Mouse (Mus musculus): ENCODE measurements around the gene Cd70.

Cd70 gene

DNA sequence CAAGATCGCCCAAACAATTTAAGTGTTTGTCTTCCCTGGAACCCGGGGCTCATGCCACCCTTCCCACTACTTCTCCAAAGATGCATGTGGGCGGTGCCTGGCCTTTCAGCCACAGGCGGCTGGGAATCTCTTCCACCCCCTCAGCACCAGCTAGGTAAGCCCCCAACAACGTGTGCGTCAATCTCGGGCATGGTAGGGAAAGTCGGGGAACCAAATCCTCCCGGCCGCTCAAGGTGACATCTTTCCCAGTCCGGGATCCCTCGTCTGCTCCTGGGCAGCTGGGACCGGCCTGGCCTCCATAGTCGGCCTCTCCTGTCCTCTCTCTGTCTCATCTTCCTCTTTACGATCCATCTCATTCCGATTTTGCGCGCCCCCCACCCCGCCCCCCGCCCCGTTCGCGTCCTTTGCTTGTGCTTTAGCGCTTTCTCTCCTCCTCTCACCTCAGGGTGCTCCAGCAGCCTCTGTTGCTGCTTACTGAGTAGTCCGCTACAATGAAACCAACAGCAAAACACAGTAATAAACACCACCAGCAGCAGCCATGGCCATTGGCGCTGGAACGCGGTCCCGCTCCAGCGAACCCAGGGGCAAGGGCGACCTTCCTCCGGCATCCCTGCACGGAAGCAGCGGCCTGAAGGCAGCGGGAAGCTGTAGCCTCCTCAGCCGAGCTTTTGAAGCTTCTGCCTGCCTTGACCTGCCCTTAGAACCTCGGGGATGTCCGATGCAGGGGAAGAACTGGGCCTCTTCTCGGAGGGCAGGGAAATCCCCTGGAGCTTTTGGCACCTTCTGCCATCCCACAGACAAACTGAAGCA lies at the start of gene Cd70:
Gene Cd70, minus strand, starts transcription at position 784 of the 810 bp plus-strand sequence.
- DNase-seq (ENCODE audit: low spot score): no peak

DNA sequence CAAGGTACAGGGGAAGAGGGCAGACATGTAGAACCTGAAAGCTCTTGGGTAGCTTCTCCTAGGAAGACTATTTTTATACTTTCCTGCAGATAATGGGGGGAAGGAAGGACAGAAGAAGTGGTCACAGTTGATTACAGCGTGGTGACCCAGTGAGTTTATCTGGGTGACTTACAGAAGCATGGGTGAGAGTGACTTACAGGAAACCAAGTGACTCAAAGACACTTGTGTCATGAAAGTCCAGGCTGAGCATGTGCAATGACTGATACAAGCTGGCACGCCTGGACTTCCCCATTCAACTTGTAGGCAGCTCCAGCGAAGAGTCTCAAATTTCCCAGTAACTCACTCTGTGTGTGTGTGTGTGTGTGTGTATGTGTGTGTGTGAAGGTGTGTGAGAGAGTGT lies 48.7 kb upstream of the Cd70 start:
- DNase-seq (ENCODE audit: low spot score): no peak

DNA sequence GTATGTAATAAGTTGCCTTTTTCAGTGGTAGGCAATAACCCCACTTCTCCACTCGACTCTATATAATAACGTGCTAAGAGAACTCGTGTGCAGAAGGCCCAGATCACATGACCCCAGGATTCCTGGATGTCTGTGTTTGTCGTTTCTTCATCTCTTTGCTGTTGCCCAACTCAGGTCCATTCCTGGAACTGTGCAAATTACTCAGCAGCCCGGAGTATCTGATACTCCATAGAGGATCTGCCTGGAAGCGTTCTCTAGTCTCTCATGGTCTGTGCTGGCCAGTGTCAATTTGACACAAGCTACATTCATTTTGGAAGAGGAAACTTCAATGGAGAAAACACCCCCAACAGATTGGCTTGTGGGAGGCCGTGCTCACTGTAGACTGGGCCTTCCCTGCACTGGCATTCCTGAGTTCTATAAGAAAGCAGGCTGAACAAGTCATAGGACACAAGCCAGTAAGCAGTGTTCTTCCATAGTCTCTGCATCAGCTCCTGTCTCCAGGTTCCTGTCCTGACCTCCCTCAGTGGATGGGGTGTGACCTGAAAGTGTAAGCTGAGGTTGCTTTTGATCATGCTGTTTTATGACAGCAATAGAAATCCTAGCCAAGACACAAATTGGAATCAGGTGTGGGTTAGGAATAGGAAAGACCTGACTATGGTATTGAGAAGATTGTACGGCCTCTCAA lies 45.9 kb upstream of the Cd70 start:
- DNase-seq (ENCODE audit: low spot score): peak; percentile 35

DNA sequence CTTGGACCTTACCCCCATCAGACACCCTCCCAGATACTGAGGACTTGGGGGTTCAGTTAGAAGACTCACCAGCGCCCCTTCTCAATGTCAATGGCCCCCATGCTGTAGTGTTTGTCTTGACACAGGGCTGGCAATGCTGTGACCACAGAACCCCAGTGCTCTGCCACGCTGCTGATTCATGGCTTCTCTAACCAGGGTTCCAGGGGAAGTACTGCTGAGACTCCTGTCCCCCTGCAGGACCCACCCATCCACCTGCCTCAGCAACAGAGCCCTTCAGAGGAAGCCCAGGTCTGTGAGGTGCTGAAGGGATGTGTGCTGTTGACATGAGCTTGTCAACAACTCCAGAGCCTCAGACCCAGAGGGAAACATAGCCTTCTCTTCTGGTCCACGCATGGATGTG lies 45.2 kb upstream of the Cd70 start:
- DNase-seq (ENCODE audit: low spot score): no peak

DNA sequence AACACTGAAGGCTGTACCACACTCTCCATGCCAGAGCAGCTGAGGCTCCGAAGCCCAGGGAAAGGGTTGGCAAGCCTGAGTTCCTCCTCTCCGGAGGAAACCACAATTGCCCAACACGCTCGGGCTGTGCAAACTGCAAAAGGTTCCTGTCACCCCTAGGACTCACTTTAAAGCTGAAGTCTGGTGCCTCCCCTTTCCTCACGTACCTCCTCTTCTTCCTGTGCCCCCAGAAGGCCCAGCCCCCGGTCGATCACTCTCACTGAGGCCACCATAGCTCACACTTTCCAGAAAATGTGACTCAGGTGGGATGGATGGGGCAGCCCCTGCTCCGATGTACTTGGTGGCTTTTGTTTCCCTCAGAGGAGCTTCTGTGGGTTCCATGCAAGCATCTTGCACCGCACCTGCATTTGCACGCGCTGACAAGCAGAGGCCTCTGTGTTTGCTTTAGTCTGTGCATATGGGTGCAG lies 44.5 kb upstream of the Cd70 start, which contains the start of gene Tnfsf14:
Gene Tnfsf14, minus strand, starts transcription at position 137 of the 467 bp plus-strand sequence.
- no peak for DNase-seq (ENCODE audit: low spot score)

DNA sequence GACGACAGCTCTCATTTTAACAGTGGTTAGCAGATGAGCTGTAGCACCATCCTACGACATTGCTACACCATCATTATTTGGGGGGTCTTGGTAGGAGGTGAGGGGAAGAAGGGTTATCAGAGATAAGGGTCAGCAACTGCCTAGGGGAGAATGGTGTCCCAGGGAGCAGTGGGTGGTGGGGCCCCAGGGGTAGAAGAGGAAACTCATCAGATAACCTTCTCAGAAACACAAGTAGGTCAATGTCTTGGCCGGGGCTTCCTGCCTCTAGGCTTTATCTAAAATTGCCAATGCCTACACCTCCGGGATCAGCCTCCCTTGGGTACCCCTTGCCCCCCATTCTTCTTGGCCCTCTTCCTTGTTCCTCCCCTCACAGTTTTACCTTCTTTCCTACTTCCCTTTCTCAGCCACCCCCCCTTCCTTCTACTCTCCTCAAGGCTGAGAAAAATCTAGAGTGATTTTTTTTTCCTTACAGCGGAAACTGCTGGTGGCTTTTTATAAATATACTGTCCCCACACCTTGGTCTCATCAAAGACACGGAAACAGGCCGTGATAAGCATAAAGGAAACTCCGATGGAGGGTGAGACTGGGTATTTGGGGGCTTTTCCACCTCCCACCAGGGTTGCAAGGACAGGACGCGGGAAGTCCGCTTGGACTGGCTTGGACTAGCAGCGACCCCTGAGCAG lies 39.1 kb upstream of the Cd70 start:
- no peak for DNase-seq (ENCODE audit: low spot score)

DNA sequence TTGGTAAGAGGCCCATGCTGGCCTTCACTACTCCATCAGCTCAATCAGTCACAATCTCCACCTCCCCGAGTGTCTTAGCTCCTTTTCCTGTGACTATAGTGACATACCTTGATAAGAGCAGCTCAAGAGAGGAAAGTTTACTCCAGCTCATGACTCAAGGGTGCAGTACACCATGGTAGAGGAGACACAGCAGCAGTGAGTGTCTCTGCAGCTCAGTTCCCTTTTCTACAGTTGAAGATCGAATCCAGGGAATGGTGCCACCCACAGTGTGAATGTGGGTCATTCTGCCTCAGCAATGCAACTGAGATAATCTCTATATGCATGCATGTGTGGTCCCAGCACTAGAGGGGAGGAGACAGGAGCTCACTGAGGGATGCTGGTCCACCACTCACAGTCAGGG lies 36.1 kb upstream of the Cd70 start:
- DNase-seq (ENCODE audit: low spot score): no peak

DNA sequence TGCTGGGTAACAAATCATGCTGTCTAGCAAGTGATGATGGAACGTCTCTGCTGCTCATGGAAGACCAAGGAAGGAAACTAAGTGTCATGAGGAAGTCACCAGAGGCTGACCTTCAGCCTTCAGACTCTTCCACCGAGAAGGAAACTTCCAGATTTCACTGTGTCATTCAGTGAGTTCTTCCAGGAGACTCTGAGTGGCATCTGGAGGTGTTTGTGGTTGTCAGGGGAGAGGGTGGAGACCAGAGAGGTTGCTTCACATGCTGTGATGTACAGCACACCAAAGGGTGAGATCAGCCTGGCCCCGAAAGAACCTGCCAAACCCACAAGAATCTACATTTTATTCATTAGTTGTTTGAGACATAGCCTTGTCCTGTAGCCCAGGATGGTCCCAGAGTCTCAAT lies 33.3 kb upstream of the Cd70 start:
- DNase-seq (ENCODE audit: low spot score): no peak

DNA sequence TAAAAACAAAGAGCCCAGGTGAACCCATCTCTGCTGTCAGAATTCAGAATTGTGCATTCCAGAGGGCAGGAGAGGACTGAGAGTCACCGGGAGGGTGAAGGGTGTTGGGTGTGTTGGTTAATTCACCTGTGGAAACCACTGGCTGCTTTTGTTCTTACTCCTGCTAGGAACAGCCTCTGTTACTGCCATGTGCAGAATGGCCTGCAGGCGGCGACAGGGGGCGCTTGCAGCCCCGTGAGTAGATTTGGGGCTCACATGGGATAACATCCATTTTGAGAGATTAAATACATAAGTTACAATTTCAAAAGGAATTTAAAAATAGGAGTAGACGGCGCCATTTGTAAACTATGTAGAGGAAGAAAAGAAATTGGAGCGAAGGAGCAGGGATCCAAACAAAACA lies 30.8 kb upstream of the Cd70 start:
- no peak for DNase-seq (ENCODE audit: low spot score)

DNA sequence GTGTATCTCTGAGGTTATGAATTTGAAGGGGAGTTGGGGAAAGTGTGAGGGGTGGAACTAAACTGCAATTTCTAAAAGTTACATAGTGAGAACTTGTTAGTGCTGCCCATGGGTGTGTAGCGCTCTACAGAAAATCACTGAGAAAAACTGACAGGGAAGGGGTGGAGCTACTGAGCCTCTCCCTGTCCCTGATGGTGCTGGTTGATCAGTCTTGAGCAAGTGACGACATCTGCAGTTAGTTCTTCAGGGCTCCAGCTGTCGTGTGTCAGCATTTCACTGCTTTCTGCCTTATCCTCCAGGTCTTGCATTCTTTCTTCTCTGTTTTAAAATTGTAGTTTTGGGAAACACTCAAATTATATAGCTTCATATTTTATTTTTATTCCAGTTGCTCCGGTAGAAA lies 23.8 kb upstream of the Cd70 start:
- DNase-seq (ENCODE audit: low spot score): no peak

DNA sequence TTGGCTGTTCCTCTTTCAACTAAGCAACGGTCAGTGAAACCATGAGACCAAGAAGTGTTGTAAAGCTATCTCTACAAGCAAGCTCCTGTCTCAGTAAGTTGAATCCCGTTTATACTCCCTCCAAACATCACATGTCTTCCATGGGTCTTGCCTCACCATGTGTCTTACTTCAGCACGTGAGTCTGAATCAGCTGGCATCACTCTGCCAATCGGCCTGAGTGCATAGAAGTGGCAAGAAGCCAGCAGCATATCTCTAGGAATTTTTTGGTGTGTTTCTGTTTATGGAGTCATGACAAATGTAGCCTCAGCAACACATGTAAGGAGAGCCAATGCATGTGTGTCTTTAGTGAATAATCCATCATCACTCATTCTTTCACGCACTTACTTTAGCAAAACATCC lies 22.8 kb upstream of the Cd70 start:
- DNase-seq (ENCODE audit: low spot score): peak; percentile 51

DNA sequence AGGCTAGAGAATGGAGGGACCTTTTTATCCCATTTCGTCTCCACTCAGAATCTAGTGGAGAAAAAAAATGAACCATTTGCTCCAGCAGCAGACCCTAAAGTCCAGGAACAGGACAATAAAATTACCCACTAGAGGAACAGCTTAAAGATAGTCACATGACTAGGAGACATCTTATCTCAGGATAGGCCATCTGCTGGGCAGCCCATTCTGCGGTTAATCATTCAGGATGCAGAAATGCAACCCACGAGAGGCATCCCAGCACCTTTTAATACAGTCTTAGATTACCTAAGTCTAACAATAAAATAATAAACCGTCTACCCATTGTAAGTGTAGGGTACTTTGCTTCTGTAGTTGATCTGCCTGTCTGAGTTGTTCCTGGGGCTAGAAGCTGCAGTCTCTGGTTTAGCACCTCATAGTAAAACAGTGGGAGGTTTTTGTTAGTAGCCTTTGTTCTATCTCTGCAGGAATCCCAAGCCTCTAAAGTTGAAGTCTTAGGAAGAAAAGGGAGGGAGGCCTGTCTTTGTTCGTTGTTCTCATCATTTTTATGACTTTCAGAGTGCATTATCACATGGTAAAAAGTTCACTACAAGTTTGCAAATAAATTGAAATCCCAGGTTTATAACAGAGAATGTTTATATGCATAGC lies 21.2 kb upstream of the Cd70 start:
- no peak for DNase-seq (ENCODE audit: low spot score)

DNA sequence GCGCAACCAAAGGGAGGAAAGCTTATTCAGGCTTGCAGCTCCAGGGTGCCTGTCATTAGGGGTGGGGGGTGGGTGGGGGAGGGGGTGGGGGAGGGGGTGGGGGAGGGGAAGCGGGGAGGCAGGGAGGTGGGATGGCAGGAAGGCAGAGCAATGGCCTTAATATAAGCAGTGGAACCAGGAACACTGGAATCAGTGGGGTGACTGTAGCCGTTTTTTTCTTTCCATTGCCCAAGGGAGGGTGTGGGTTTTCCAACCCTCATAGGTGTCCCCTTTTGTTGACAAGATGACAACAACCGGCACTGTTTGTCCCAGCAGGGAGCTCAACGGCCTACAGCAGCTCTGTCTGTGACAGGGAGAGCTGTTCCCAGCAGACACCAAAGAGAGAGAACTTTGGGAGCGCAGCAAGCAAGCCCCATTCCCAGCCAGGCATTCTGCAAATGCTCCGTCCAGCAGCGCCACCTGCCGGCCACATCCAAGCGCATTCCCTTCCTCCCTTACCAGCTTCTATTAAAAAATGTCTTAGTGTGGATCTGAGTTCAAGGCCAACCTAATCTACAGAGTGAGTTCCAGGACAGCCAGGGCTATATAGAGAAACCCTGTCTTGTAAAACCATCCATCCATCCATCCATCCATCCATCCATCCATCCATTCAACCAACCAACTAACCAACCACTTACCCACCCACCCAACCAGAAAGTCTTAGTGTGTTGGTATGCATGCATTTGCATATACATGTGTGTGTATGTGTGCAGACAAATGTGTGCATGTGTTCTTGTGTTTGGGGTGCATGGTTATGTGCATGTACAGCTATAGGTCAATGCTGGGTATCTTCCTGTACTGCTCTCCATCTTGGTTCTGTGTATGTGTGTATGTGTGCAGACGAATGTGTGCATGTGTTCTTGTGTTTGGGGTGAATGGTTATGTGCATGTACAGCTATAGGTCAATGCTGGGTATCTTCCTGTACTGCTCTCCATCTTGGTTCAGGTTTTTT lies 17.5 kb upstream of the Cd70 start:
- peak; percentile 88 for DNase-seq (ENCODE audit: low spot score)

DNA sequence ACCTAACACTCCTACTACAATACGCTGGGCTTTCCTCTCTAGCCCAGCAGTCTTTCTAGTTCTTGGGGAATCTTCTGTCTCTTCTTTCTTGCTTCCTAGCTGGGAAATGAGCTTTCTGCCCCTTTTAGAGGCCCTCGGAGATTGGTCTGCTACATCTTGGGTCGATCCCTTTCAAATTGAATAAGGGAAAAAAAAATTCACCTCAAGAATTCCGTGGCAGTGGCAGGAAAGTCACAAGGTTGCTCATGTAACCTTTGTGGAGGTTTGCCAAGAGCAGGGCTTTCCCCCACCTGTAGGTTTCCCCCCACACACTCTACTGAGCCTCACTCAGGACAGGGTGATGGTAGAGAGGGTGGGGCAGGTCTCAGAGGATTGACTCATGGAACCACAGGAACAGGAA lies 4.2 kb upstream of the Cd70 start:
- no peak for DNase-seq (ENCODE audit: low spot score)

DNA sequence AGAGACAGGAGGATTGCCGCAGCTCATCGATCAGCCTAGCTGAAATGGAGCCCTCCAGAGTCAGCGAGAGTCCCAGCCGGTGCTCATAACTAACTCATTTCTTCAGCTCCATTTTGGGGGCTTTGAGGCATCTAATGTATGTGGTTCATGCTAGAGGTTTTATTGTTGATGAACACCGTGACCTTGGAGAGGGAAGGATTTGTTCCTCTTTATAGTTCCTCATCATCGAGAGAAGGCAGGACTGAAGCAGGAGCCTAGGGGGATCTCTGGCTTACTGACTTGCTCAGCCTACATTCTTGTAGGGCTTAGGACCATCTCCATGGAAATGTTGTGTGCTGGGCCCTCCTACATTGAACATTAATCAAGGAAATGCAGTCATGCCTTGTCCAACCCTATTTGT lies 3.4 kb upstream of the Cd70 start:
- DNase-seq (ENCODE audit: low spot score): no peak

DNA sequence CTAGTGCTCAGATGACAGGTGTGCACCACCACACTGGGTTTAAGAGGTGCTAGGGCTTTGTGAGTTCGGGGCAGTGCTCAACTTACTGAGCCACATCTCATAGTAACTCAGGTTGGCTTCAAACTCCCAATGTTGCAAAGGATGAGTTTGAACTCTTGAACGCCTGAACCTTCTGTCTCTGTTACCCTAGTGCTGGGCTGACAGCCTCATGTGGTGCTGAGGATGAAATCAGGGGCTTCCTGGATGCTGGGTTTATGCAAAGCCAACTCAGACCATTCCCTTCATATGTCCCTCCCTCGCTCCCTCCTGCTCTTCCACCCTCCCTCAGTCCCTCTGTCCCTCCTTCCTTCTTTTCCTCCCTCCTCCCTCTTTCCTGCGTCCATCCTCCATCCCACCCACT lies 1.2 kb downstream of the Cd70 start:
- no peak for DNase-seq (ENCODE audit: low spot score)

DNA sequence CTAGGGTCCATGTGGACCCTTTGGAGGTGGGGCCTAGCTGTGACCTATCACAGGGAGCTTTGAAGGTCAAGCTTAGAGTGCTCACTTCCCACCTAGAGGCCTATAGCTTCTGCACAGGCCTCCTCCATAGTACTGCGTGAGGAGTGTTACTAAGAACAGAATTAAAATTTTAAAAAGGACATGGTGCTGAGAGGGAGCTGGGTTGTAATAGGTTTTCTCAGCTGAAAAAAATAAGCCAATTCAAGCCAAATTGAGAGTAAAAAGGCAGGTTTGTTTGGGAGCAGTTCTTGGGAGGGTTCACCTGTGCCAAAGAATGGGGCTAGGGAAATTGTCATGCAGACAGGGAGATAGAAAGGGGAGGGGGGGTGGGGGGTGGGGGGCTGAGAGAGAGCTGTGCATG lies 4.5 kb downstream of the Cd70 start:
- DNase-seq (ENCODE audit: low spot score): no peak

DNA sequence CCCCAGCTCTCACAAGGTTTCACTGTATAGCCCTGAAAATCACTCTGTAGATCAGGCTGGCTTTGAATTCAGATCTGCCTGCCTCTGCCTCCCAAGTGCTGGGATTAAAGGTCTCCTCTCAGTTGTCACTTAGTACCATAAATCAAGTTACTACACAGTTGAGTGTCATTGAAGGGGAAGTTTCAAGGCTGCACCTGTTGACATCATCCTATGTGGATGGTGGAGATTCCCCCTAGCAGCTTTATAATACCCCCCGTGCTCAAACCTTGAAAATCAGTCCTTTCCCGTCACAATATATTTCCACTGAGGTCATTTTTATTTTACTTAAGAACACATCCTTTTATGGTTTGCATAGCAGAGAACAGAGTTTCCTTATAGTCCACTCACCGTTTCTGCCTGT lies 5.9 kb downstream of the Cd70 start:
- no peak for DNase-seq (ENCODE audit: low spot score)

DNA sequence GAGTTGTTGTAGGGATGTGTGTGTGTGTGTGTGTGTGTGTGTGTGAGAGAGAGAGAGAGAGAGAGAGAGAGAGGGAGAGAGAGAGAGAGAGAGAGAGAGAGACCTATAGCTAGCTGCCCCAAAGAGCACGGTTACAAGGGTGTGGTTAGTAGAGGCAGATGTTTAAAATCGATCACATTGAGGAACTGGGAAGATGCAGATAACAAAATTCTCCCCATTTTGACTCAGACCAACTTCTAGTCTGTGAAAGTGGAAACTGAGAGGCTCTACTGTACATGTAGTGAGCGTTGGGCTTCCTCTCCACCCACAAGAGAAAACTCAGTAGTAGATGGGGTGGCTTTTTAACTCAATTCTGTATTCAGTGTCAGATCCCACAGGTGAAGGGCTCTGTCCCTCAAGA lies 9.9 kb downstream of the Cd70 start:
- DNase-seq (ENCODE audit: low spot score): no peak

DNA sequence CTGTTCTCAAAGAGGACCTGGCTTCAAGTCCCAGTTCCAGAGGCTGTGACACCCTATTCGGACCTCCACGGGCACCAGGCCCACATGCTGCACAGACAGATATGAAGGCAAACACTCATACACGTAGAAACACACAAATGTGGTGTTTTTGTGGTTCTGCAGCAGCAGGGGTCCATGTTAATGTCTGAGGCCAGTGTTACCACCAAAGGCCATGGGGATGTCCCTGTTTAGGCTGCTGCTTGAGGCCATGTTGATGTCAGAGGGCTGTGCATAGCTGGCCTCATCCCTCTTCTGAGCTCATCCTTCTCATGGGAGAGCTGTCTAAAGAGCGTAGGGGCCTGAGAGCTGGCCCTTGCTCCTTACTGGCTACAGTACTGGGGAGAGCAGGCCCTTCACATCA lies 10.9 kb downstream of the Cd70 start:
- no peak for DNase-seq (ENCODE audit: low spot score)

DNA sequence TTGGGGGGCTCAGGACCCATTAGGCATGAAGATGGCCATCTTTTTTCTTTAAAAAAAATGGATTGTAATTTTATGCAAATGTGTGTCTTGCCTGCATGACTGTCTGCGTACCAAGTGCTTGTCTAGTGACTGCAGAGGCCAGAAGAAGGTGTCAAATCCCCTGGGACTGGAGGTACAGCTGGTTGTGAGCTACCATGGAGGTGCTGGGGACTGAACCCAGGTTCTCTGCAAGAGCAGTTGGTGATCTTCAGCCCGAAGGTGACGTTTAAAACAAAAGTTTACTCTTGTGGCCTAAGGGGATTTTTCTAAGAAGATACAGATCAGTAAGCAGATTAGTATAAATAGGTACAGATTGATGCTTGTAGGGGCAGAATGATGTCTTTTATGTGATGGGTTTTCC lies 13.9 kb downstream of the Cd70 start:
- no peak for DNase-seq (ENCODE audit: low spot score)

All from adipocyte (in vitro differentiated cells).